Mouse (Mus musculus): ENCODE measurements at regions not wholly inside any gene's neighbourhood (a gene's known extent, or its start where the extent isn't known, plus 50 kb on each side); places are given as distances from the start of the nearest gene placed in this dataset.

- 64% methylated on average over 3 of the region's 3 CpGs for WGBS
- H3K4me3 ChIP-seq, result no peak overlapping the region
Observed at GRCm38 (mm10) chr1:169142216-169142615, 389.0 kb downstream of the Nuf2 start.

GRCm38 (mm10) chr1:169140056-169140455, 391.2 kb downstream of the Nuf2 start:
- H3K4me1 ChIP-seq (replicated peaks), result 0 out of 2 replicates have a peak, but pooled peaks cover 2% of the 10 kb centered on the region
- no peak overlapping the region for H3K4me2 ChIP-seq
- H3K27me3 ChIP-seq, result no peaks in the 10 kb centered on the region
- no peak overlapping the region for H3K9ac ChIP-seq
- H3K4me3 ChIP-seq, result no peak overlapping the region
- H3K27ac ChIP-seq, result no peak overlapping the region
- no peaks in the 10 kb centered on the region for H3K9me3 ChIP-seq (replicated peaks)
- H3K36me3 ChIP-seq, result no peaks in the 10 kb centered on the region
- WGBS, result 65% methylated on average over 3 of the region's 3 CpGs
- ATAC-seq (replicated peaks; ENCODE audit: insufficient number of reproducible peaks, insufficient read depth, low FRiP score, low read depth), result no peak

More at GRCm38 (mm10) chr1:169142216-169142615, 389.0 kb downstream of the Nuf2 start:
- Histone ChIP-seq H3K9me3 (replicated peaks) (no peaks in the 10 kb centered on the region), H3K27me3 (no peaks in the 10 kb centered on the region), H3K27ac (no peak overlapping the region), H3K36me3 (no peaks in the 10 kb centered on the region), H3K9ac (no peak overlapping the region), H3K4me2 (no peak overlapping the region), H3K4me1 (replicated peaks) (0 out of 2 replicates have a peak, but pooled peaks cover 2% of the 10 kb centered on the region)
- ATAC-seq (replicated peaks; ENCODE audit: insufficient number of reproducible peaks, insufficient read depth, low FRiP score, low read depth), result no peak

GRCm38 (mm10) chr1:169139507-169139906, 391.8 kb downstream of the Nuf2 start:
- H3K27me3 ChIP-seq, result no peaks in the 10 kb centered on the region
- no peaks in the 10 kb centered on the region for H3K9me3 ChIP-seq (replicated peaks)
- H3K27ac ChIP-seq, result no peak overlapping the region
- H3K9ac ChIP-seq, result no peak overlapping the region
- H3K4me3 ChIP-seq, result no peak overlapping the region
- H3K4me2 ChIP-seq, result no peak overlapping the region
- 42% methylated on average over 5 of the region's 5 CpGs for WGBS
- ATAC-seq (replicated peaks; ENCODE audit: insufficient number of reproducible peaks, insufficient read depth, low FRiP score, low read depth), result no peak
- 0 out of 2 replicates have a peak, but pooled peaks cover 2% of the 10 kb centered on the region for H3K4me1 ChIP-seq (replicated peaks)
- H3K36me3 ChIP-seq, result no peaks in the 10 kb centered on the region

GRCm38 (mm10) chr1:169139184-169139486, 392.1 kb downstream of the Nuf2 start:
- Histone ChIP-seq H3K27ac (no peak overlapping the region), H3K9ac (no peak overlapping the region), H3K4me2 (no peak overlapping the region), H3K9me3 (replicated peaks) (no peaks in the 10 kb centered on the region), H3K4me1 (replicated peaks) (0 out of 2 replicates have a peak, but pooled peaks cover 2% of the 10 kb centered on the region), H3K36me3 (no peaks in the 10 kb centered on the region), H3K27me3 (no peaks in the 10 kb centered on the region), H3K4me3 (no peak overlapping the region)
- WGBS, result 56% methylated on average over 2 of the region's 2 CpGs
- no peak for ATAC-seq (replicated peaks; ENCODE audit: insufficient number of reproducible peaks, insufficient read depth, low FRiP score, low read depth)

- H3K9ac ChIP-seq, result no peak overlapping the region
- no peaks in the 10 kb centered on the region for H3K36me3 ChIP-seq
- H3K9me3 ChIP-seq (replicated peaks), result no peaks in the 10 kb centered on the region
- H3K4me3 ChIP-seq, result no peak overlapping the region
- 62% methylated on average over 6 of the region's 6 CpGs for WGBS
- no peak overlapping the region for H3K27ac ChIP-seq
- H3K27me3 ChIP-seq, result no peaks in the 10 kb centered on the region
- H3K4me1 ChIP-seq (replicated peaks), result 0 out of 2 replicates have a peak, but pooled peaks cover 2% of the 10 kb centered on the region
- no peak overlapping the region for H3K4me2 ChIP-seq
- no peak for ATAC-seq (replicated peaks; ENCODE audit: insufficient number of reproducible peaks, insufficient read depth, low FRiP score, low read depth)
Observed at GRCm38 (mm10) chr1:169138404-169139183, 392.7 kb downstream of the Nuf2 start.

- Histone ChIP-seq H3K36me3 (no peaks in the 10 kb centered on the region), H3K9me3 (replicated peaks) (no peaks in the 10 kb centered on the region), H3K27ac (no peak overlapping the region), H3K9ac (no peak overlapping the region), H3K27me3 (no peaks in the 10 kb centered on the region), H3K4me2 (no peak overlapping the region), H3K4me3 (no peak overlapping the region), H3K4me1 (replicated peaks) (0 out of 2 replicates have a peak, but pooled peaks cover 2% of the 10 kb centered on the region)
- no peak for ATAC-seq (replicated peaks; ENCODE audit: insufficient number of reproducible peaks, insufficient read depth, low FRiP score, low read depth)
Observed at GRCm38 (mm10) chr1:169135542-169135941, 395.7 kb downstream of the Nuf2 start.

GRCm38 (mm10) chr1:169103669-169104068, 427.6 kb downstream of the Nuf2 start:
- WGBS, result 54% methylated on average over 4 of the region's 4 CpGs
- no peak overlapping the region for H3K4me3 ChIP-seq

GRCm38 (mm10) chr1:169103113-169103512, 428.2 kb downstream of the Nuf2 start:
- H3K27me3 ChIP-seq, result no peaks in the 10 kb centered on the region
- no peak overlapping the region for H3K4me2 ChIP-seq
- H3K9ac ChIP-seq, result no peak overlapping the region
- WGBS, result 59% methylated on average over 2 of the region's 2 CpGs
- H3K27ac ChIP-seq, result no peak overlapping the region
- no peak for ATAC-seq (replicated peaks; ENCODE audit: insufficient number of reproducible peaks, insufficient read depth, low FRiP score, low read depth)
- no peaks in the 10 kb centered on the region for H3K36me3 ChIP-seq
- no peak overlapping the region for H3K4me3 ChIP-seq
- H3K4me1 ChIP-seq (replicated peaks), result no peaks in the 10 kb centered on the region
- no peaks in the 10 kb centered on the region for H3K9me3 ChIP-seq (replicated peaks)

More at GRCm38 (mm10) chr1:169103669-169104068, 427.6 kb downstream of the Nuf2 start:
- no peak overlapping the region for H3K27ac ChIP-seq
- no peak for ATAC-seq (replicated peaks; ENCODE audit: insufficient number of reproducible peaks, insufficient read depth, low FRiP score, low read depth)
- H3K9ac ChIP-seq, result no peak overlapping the region
- no peaks in the 10 kb centered on the region for H3K27me3 ChIP-seq
- no peaks in the 10 kb centered on the region for H3K36me3 ChIP-seq
- no peak overlapping the region for H3K4me2 ChIP-seq
- no peaks in the 10 kb centered on the region for H3K4me1 ChIP-seq (replicated peaks)
- H3K9me3 ChIP-seq (replicated peaks), result no peaks in the 10 kb centered on the region

GRCm38 (mm10) chr1:169099221-169099620, 432.0 kb downstream of the Nuf2 start:
- H3K9ac ChIP-seq, result no peak overlapping the region
- ATAC-seq (replicated peaks; ENCODE audit: insufficient number of reproducible peaks, insufficient read depth, low FRiP score, low read depth), result 0 out of 2 replicates have a peak, but pooled peaks have one; percentile 50
- peaks cover 3% of the 10 kb centered on the region for H3K4me1 ChIP-seq (replicated peaks)
- H3K27me3 ChIP-seq, result no peaks in the 10 kb centered on the region
- no peak overlapping the region for H3K27ac ChIP-seq
- no peaks in the 10 kb centered on the region for H3K36me3 ChIP-seq
- no peak overlapping the region for H3K4me2 ChIP-seq
- WGBS, result 38% methylated on average over 5 of the region's 5 CpGs
- no peaks in the 10 kb centered on the region for H3K9me3 ChIP-seq (replicated peaks)
- H3K4me3 ChIP-seq, result no peak overlapping the region

- Histone ChIP-seq H3K4me3 (no peak overlapping the region), H3K4me1 (replicated peaks) (peaks cover 3% of the 10 kb centered on the region), H3K27ac (no peak overlapping the region), H3K36me3 (no peaks in the 10 kb centered on the region), H3K9ac (no peak overlapping the region), H3K9me3 (replicated peaks) (no peaks in the 10 kb centered on the region), H3K4me2 (peak overlapping the region; percentile 19; the same call in 1 of the 2 replicates), H3K27me3 (no peaks in the 10 kb centered on the region)
- 32% methylated on average over 5 of the region's 5 CpGs for WGBS
- no peak for ATAC-seq (replicated peaks; ENCODE audit: insufficient number of reproducible peaks, insufficient read depth, low FRiP score, low read depth)
Observed at GRCm38 (mm10) chr1:169096737-169097136, 434.5 kb downstream of the Nuf2 start.

GRCm38 (mm10) chr1:169093602-169094354, 437.5 kb downstream of the Nuf2 start:
- 37% methylated on average over 3 of the region's 3 CpGs for WGBS
- no peaks in the 10 kb centered on the region for H3K36me3 ChIP-seq
- no peaks in the 10 kb centered on the region for H3K9me3 ChIP-seq (replicated peaks)
- H3K27me3 ChIP-seq, result no peaks in the 10 kb centered on the region
- no peak overlapping the region for H3K4me3 ChIP-seq
- no peak overlapping the region for H3K27ac ChIP-seq
- H3K4me2 ChIP-seq, result no peak overlapping the region
- H3K9ac ChIP-seq, result no peak overlapping the region
- peaks cover 3% of the 10 kb centered on the region for H3K4me1 ChIP-seq (replicated peaks)
- no peak for ATAC-seq (replicated peaks; ENCODE audit: insufficient number of reproducible peaks, insufficient read depth, low FRiP score, low read depth)

All from heart, embryonic 15.5 days (tissue).